Mouse (Mus musculus): ENCODE measurements around the gene Vmp1.

GRCm38 (mm10) chr11:86622191-86622912 lies 61.3 kb downstream of the Vmp1 start:
- TF ChIP-seq POLR2A (IDR thresholded peaks at IDR 0.05; ENCODE audit: borderline replicate concordance, low read depth, low read length) (no peak), CTCF (IDR thresholded peaks at IDR 0.05; ENCODE audit: low read depth, low read length) (no peak)
